Comparison of ENCODE assay signal across 9 mouse cellular contexts in genomic region chr12:38928786-38929351, GRCm38 (mm10).
A peak's percentile ranks its signal among the peaks of the same experiment; 100 is the strongest.
DNase-seq lines count a peak whose midpoint lies in the region; ATAC-seq and TF ChIP-seq lines count a peak whose summit lies in the region.
"Had no signal": no experiment of that assay in that cellular context is flagged by ENCODE, and none has a peak within 500 bp of the region (broad histone marks: within the 10 kb centered on the region; RNA-seq: fewer than 3 reads in every experiment).

No protein-coding gene starts in this region.

- TF ChIP-seq CTCF in gastrocnemius, adult 2 months (IDR thresholded peaks at IDR 0.05), result no peak

- ATAC-seq in common myeloid progenitor, adult 5-6 weeks (replicated peaks; ENCODE audit: low read depth, poor library complexity, severe bottlenecking), result peak; percentile 91

- intact Hi-C loops in gastrocnemius, adult 2 months (cut with DNase I), result no loop called here

- H3K4me3 ChIP-seq in gastrocnemius, adult 2 months, result peak overlapping the region; percentile 56
- H3K4me3 ChIP-seq: liver, embryonic 13.5 days had no signal

- DNase-seq in gastrocnemius, adult 2 months, result peak; percentile 30
- no peak for DNase-seq in gastrocnemius, postnatal 4 days (ENCODE audit: low spot score in 2 of 2)
- peak; percentile 87 for DNase-seq in NIH3T3 (ENCODE audit: low read depth)
- DNase-seq in heart, adult 8-10 months (ENCODE audit: low spot score), result peak; percentile 46
- DNase-seq in kidney, postnatal 36 days, result peak; percentile 14 to 28
- peak; percentile 21 for DNase-seq in mesoderm, embryonic 11.5 days (ENCODE audit: low read depth, low spot score)
- DNase-seq in thymus, postnatal 14 days, result peak; percentile 30
- DNase-seq: liver, embryonic 13.5 days had no signal

- H3K27ac ChIP-seq in gastrocnemius, adult 2 months, result peak overlapping the region; percentile 66
- H3K27ac ChIP-seq: liver, embryonic 13.5 days had no signal

Comparison
In these comparisons a context has a peak if more than half of its experiments do, and no peak if none do; other contexts are left out.
1. DNase-seq: peak in gastrocnemius, adult 2 months (single experiment), NIH3T3 (single experiment), heart, adult 8-10 months (single experiment), kidney, postnatal 36 days (2 of 2), mesoderm, embryonic 11.5 days (single experiment) and thymus, postnatal 14 days (single experiment); none in gastrocnemius, postnatal 4 days (0 of 2).